Comparison of ENCODE assay signal across 10 mouse cellular contexts in the genomic region with DNA sequence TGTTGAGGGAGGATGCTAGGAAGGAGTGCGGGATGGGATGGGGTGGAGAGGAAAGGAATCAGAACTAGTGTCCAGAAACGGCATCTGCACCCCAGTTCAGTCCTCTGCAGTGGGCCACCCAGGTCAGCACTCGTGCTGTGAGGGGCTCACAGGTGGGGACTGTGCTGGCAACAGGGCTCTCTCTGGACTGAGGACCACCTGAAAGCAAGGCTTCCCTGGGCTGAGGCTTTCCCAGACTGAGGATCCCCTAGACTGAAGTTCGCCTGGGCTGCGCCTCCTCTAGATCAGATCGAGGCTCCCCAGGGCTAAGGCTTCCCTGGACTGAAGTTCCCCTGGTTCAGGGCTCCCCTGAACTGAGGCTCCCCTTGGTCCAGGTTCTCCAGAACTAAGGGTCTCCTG. TPM values are rescaled to one million over a fixed set of nuclear protein-coding genes. Genes with fewer than 3 reads are reported as not detected.
DNase-seq lines count a peak whose midpoint lies in the region; ATAC-seq and TF ChIP-seq lines count a peak whose summit lies in the region.
"Had no signal": no experiment of that assay in that cellular context is flagged by ENCODE, and none has a peak within 500 bp of the region (broad histone marks: within the 10 kb centered on the region; RNA-seq: fewer than 3 reads in every experiment).

No protein-coding gene starts in this region.

- DNase-seq in lung, postnatal 10 days: no peak
- no peak for DNase-seq in limb, embryonic 14.5 days (ENCODE audit: low spot score)
- DNase-seq in adrenal gland, adult 2 months: no peak
- DNase-seq in cerebellum, adult 9-11 months: no peak
- DNase-seq in thymus, adult 2 months: no peak
- DNase-seq: cerebellum, adult 18-20 months had no signal

- no peak for TF ChIP-seq CTCF in thymus, adult 2 months (IDR thresholded peaks at IDR 0.05; ENCODE audit: borderline replicate concordance, control insufficient read depth, extremely low read depth, insufficient read depth, low read length, poor library complexity)

- H3K36me3 ChIP-seq in lung, embryonic 15.5 days: no peaks in the 10 kb centered on the region
- no peaks in the 10 kb centered on the region for H3K36me3 ChIP-seq in forebrain, embryonic 15.5 days
- no peaks in the 10 kb centered on the region for H3K36me3 ChIP-seq in limb, embryonic 14.5 days (ENCODE audit: control insufficient read depth, insufficient read depth, low read length)
- no peaks in the 10 kb centered on the region for H3K36me3 ChIP-seq in thymus, adult 2 months (ENCODE audit: control insufficient read depth, insufficient read depth, low read length)

- no peaks in the 10 kb centered on the region; the same call in 1 of the 2 replicates for H3K4me1 ChIP-seq in lung, embryonic 15.5 days
- peaks cover 23% of the 10 kb centered on the region for H3K4me1 ChIP-seq in forebrain, embryonic 15.5 days
- peaks cover 10% of the 10 kb centered on the region; the same call in 1 of the 2 replicates for H3K4me1 ChIP-seq in limb, embryonic 14.5 days (ENCODE audit: control insufficient read depth, insufficient read depth, low read length)
- no peaks in the 10 kb centered on the region for H3K4me1 ChIP-seq in thymus, adult 2 months (replicated peaks; ENCODE audit: control insufficient read depth, insufficient read depth, low read length)

- WGBS in lung, embryonic 15.5 days: 5% methylated on average over 6 of the region's 6 CpGs
- WGBS in forebrain, embryonic 15.5 days: 2% methylated on average over 6 of the region's 6 CpGs
- WGBS in limb, embryonic 14.5 days: 0% methylated on average over 4 of the region's 6 CpGs
- 23% methylated on average over 6 of the region's 6 CpGs for WGBS in thymus, adult 2 months

- H3K27ac ChIP-seq in lung, embryonic 15.5 days: no peak overlapping the region
- H3K27ac ChIP-seq in forebrain, embryonic 15.5 days (replicated peaks): no peak overlapping the region
- no peak overlapping the region; the same call in 1 of the 2 replicates for H3K27ac ChIP-seq in limb, embryonic 14.5 days (replicated peaks; ENCODE audit: low read depth, low read length)
- no peak overlapping the region for H3K27ac ChIP-seq in thymus, adult 2 months (ENCODE audit: control insufficient read depth, insufficient read depth, low read length)
- H3K27ac ChIP-seq: liver, embryonic 14.5 days had no signal

- H3K9ac ChIP-seq in lung, embryonic 15.5 days: no peak overlapping the region
- H3K9ac ChIP-seq in forebrain, embryonic 15.5 days (replicated peaks): no peak overlapping the region
- peak overlapping the region; percentile 61 for H3K9ac ChIP-seq in limb, embryonic 14.5 days (ENCODE audit: low read depth, low read length, severe bottlenecking)
- H3K9ac ChIP-seq: liver, embryonic 14.5 days had no signal

- H3K9me3 ChIP-seq in lung, embryonic 15.5 days: no peaks in the 10 kb centered on the region
- no peaks in the 10 kb centered on the region for H3K9me3 ChIP-seq in forebrain, embryonic 15.5 days
- no peaks in the 10 kb centered on the region for H3K9me3 ChIP-seq in limb, embryonic 14.5 days (ENCODE audit: control insufficient read depth, low read length)

- peaks cover 64% of the 10 kb centered on the region for H3K27me3 ChIP-seq in lung, embryonic 15.5 days
- H3K27me3 ChIP-seq in forebrain, embryonic 15.5 days: peaks cover 61% of the 10 kb centered on the region
- H3K27me3 ChIP-seq in limb, embryonic 14.5 days (ENCODE audit: control insufficient read depth, insufficient read depth, low read length): peaks cover 54% of the 10 kb centered on the region
- peaks cover 9% of the 10 kb centered on the region for H3K27me3 ChIP-seq in thymus, adult 2 months (ENCODE audit: control insufficient read depth, insufficient read depth, low read length)

- H3K4me2 ChIP-seq in lung, embryonic 15.5 days: peak overlapping the region; percentile 49
- peak overlapping the region; percentile 68 for H3K4me2 ChIP-seq in forebrain, embryonic 15.5 days (replicated peaks)
- peak overlapping the region; percentile 83 for H3K4me2 ChIP-seq in limb, embryonic 14.5 days (replicated peaks; ENCODE audit: low read depth, low read length, severe bottlenecking)

- no peak for TF ChIP-seq POLR2A in limb, embryonic 14.5 days (IDR thresholded peaks at IDR 0.05; ENCODE audit: borderline replicate concordance, extremely low read depth, insufficient read depth, insufficient read length)
- no peak for TF ChIP-seq POLR2A in thymus, adult 2 months (IDR thresholded peaks at IDR 0.05; ENCODE audit: control insufficient read depth, extremely low read depth, insufficient read depth, low read length, poor library complexity)

- peak overlapping the region; percentile 23; the same call in 1 of the 2 replicates for H3K4me3 ChIP-seq in lung, embryonic 15.5 days
- peak overlapping the region; percentile 38 for H3K4me3 ChIP-seq in forebrain, embryonic 15.5 days
- peak overlapping the region; percentile 49 for H3K4me3 ChIP-seq in limb, embryonic 14.5 days (replicated peaks; ENCODE audit: low read length)
- H3K4me3 ChIP-seq in thymus, adult 2 months (ENCODE audit: control insufficient read depth, insufficient read depth, low read length): no peak overlapping the region

- no peak for ATAC-seq in lung, embryonic 15.5 days (ENCODE audit: borderline replicate concordance, extremely low read depth, low FRiP score, low TSS enrichment)
- ATAC-seq in forebrain, embryonic 15.5 days (replicated peaks): no peak
- ATAC-seq in limb, embryonic 14.5 days (ENCODE audit: low FRiP score, low read depth): no peak

RNA-seq across cellular contexts. Expression of gene Dbx2, which starts 1.9 kb away (rescaled TPM):
- polyA plus RNA-seq in lung, embryonic 15.5 days (2015; fragmentation: Nextera tagmentation; extraction: Ambion mirVana): not detected in 2 replicates
- polyA plus RNA-seq in forebrain, embryonic 15.5 days (2015; fragmentation: Nextera tagmentation; extraction: Ambion mirVana): 0.32 and 1.3 TPM in 2 replicates
- polyA plus RNA-seq in limb, embryonic 14.5 days (2012; rRNA removed): 3.8 and 6.6 TPM in 2 replicates
- 8.6 and 11.6 TPM in 2 replicates for polyA plus RNA-seq in limb, embryonic 14.5 days (2014; fragmentation: Nextera tagmentation; extraction: Ambion mirVana)
- total RNA-seq in adrenal gland, adult 2 months (2021): not detected
- polyA plus RNA-seq in adrenal gland, adult 2 months (2012; rRNA removed): 0.10 and 0.15 TPM in 2 replicates
- polyA plus RNA-seq in thymus, adult 2 months (2012; rRNA removed): 0.19 and 0.28 TPM in 2 replicates
- total RNA-seq: hematopoietic stem cell, adult 5-6 weeks had no signal
- polyA plus RNA-seq: liver, embryonic 14.5 days had no signal
